Mouse (Mus musculus) ES-E14 (cell line): ENCODE results near the gene Elob. TPM values are rescaled to one million over a fixed set of nuclear protein-coding genes. Genes with fewer than 3 reads are reported as not detected.
A peak's percentile ranks its signal among the peaks of the same experiment; 100 is the strongest.

ENCODE experiments used
- DNase-seq: peaks from one replicate; pipeline ENCODE4 v3.0.0-alpha.2; 2013; ENCODE audit warnings: low read depth, low spot score
- H3K27ac ChIP-seq: 2 replicates; pipeline ENCODE4 v1.5.1; 2012; ENCODE audit warnings: low read depth, mild to moderate bottlenecking, low read length, moderate library complexity, mixed read lengths; ENCODE audit not compliant: poor library complexity, insufficient read depth, severe bottlenecking
- H3K36me3 ChIP-seq: 2 replicates; pipeline ENCODE4 v1.6.1; 2012; ENCODE audit warnings: mild to moderate bottlenecking, low read length, moderate library complexity, mixed read lengths; ENCODE audit not compliant: control insufficient read depth, poor library complexity, insufficient read depth, severe bottlenecking
- H3K4me1 ChIP-seq, 2 experiments: fragments of 150-350 bp in 1 of 2; sonication (generic) in 1 of 2; 2 replicates each; pipeline ENCODE4 v1.6.1; 2012; ENCODE audit warnings: low read length in 2 of 2, mild to moderate bottlenecking in 1 of 2, mixed read lengths in 1 of 2; ENCODE audit not compliant: control insufficient read depth in 2 of 2, insufficient read depth in 2 of 2, poor library complexity in 1 of 2
- H3K4me3 ChIP-seq, 2 experiments: fragments of 150-350 bp in 1 of 2; sonication (generic) in 1 of 2; 2 replicates each; pipeline ENCODE4 v1.5.1; 2012; ENCODE audit warnings: low read length in 2 of 2, low read depth in 1 of 2, mild to moderate bottlenecking in 1 of 2, mixed read lengths in 1 of 2; ENCODE audit not compliant: insufficient read depth in 1 of 2, poor library complexity in 1 of 2, severe bottlenecking in 1 of 2
- H3K9ac ChIP-seq: 2 replicates; pipeline ENCODE4 v1.6.1; 2012; ENCODE audit warnings: low read depth, mild to moderate bottlenecking, low read length, mixed read lengths; ENCODE audit not compliant: poor library complexity, insufficient read depth, severe bottlenecking
- H3K9me3 ChIP-seq: fragments of 150-350 bp; sonication (generic); 2 replicates; pipeline ENCODE4 v1.6.1; 2012; ENCODE audit warnings: low read depth, mild to moderate bottlenecking, low read length; ENCODE audit not compliant: control insufficient read depth, insufficient read depth
- CHD2 ChIP-seq: IDR thresholded peaks from 2 replicates; pipeline ENCODE4 v1.6.1; 2014; ENCODE audit warnings: mild to moderate bottlenecking, low read depth, low read length, inconsistent platforms
- HCFC1 ChIP-seq: IDR thresholded peaks from 2 replicates; pipeline ENCODE4 v1.6.1; 2012; ENCODE audit warnings: low read length, inconsistent platforms, borderline replicate concordance; ENCODE audit not compliant: insufficient read depth
- MAFK ChIP-seq: IDR thresholded peaks from 2 replicates; pipeline ENCODE4 v1.6.1; 2014; ENCODE audit warnings: mild to moderate bottlenecking, low read depth, low read length, inconsistent platforms; ENCODE audit not compliant: insufficient read depth
- ZC3H11A ChIP-seq: IDR thresholded peaks from 2 replicates; pipeline ENCODE4 v1.6.1; 2012; ENCODE audit warnings: low read depth, mild to moderate bottlenecking, inconsistent platforms, low read length, borderline replicate concordance
- ZNF384 ChIP-seq: IDR thresholded peaks from 2 replicates; pipeline ENCODE4 v1.6.1; 2012; ENCODE audit warnings: low read depth, low read length, inconsistent platforms
- in situ Hi-C, 2 experiments: fragments of 600-800 bp; cut with MboI; formaldehyde crosslinking; loops; one replicate each; pipeline ENCODE4 v1.15.1; 2025; ENCODE audit warnings: low sequenced_read_pairs in 2 of 2, inconsistent platforms in 1 of 2; ENCODE audit not compliant: unreplicated experiment in 2 of 2
- total RNA-seq: library from RNA; depleted of rRNA; stranded (reverse); fragments of 300-350 nt; gene quantifications from 2 replicates; pipeline ENCODE4 v1.2.3, GENCODE M21; 2012

Gene Elob
- total RNA-seq, 1 experiment, result 726 TPM

GRCm38 (mm10) chr17:23822094-23822493 lies 6.8 kb downstream of the Elob start:
- Histone ChIP-seq H3K9me3 (peaks cover 21% of the 10 kb centered on the region), H3K4me1 (peaks cover 0 to 23% of the 10 kb centered on the region in 2 experiments; a peak in 1 of 4 replicates), H3K9ac (no peak overlapping the region), H3K27ac (peak overlapping the region; percentile 14; the same call in 1 of the 2 replicates), H3K4me3 (peak overlapping the region in 1 of 2 experiments; percentile 15; a peak in 2 of 4 replicates), H3K36me3 (peaks cover 84% of the 10 kb centered on the region)
- DNase-seq, result no peak
- in situ Hi-C loops, result no loop called here
- TF ChIP-seq ZC3H11A (no peak), HCFC1 (no peak), MAFK (no peak)

- in situ Hi-C loops, result no loop called here
- peaks cover 0 to 23% of the 10 kb centered on the region in 2 experiments; a peak in 1 of 4 replicates for H3K4me1 ChIP-seq
- no peak overlapping the region for H3K9ac ChIP-seq
These were observed 8.2 kb downstream of the Elob start for GRCm38 (mm10) chr17:23820731-23821130.

GRCm38 (mm10) chr17:23819235-23819634 lies 9.7 kb downstream of the Elob start:
- in situ Hi-C loops, result no loop called here
- TF ChIP-seq MAFK (no peak), CHD2 (no peak), ZNF384 (no peak), HCFC1 (no peak), ZC3H11A (no peak)
- H3K9me3 ChIP-seq, result peaks cover 44% of the 10 kb centered on the region
- peaks cover 0 to 18% of the 10 kb centered on the region in 2 experiments; a peak in 1 of 4 replicates for H3K4me1 ChIP-seq
- no peak overlapping the region for H3K27ac ChIP-seq
- H3K4me3 ChIP-seq, result no peak overlapping the region
- no peak overlapping the region for H3K9ac ChIP-seq
- peaks cover 92% of the 10 kb centered on the region for H3K36me3 ChIP-seq
- DNase-seq, result no peak

More at GRCm38 (mm10) chr17:23820731-23821130, 8.2 kb downstream of the Elob start:
- Histone ChIP-seq H3K9me3 (peaks cover 33% of the 10 kb centered on the region), H3K27ac (no peak overlapping the region), H3K4me3 (no peak overlapping the region), H3K36me3 (peaks cover 92% of the 10 kb centered on the region)
- DNase-seq, result no peak
- TF ChIP-seq ZNF384 (no peak), MAFK (no peak), HCFC1 (no peak), CHD2 (no peak)

GRCm38 (mm10) chr17:23818579-23818978 lies 10.4 kb downstream of the Elob start:
- H3K27ac ChIP-seq, result no peak overlapping the region
- no peak for DNase-seq
- no peak for TF ChIP-seq MAFK
- no peak for TF ChIP-seq CHD2
- peaks cover 0 to 18% of the 10 kb centered on the region in 2 experiments; a peak in 1 of 4 replicates for H3K4me1 ChIP-seq
- peaks cover 49% of the 10 kb centered on the region for H3K9me3 ChIP-seq
- no peak overlapping the region for H3K9ac ChIP-seq
- in situ Hi-C loops, result no loop called here
- H3K4me3 ChIP-seq, result no peak overlapping the region
- H3K36me3 ChIP-seq, result peaks cover 93% of the 10 kb centered on the region

GRCm38 (mm10) chr17:23815641-23816040 lies 13.3 kb downstream of the Elob start:
- Histone ChIP-seq H3K4me1 (no peaks in the 10 kb centered on the region), H3K9ac (no peak overlapping the region), H3K36me3 (peaks cover 81% of the 10 kb centered on the region), H3K4me3 (no peak overlapping the region), H3K27ac (peak overlapping the region; percentile 8; the same call in 1 of the 2 replicates), H3K9me3 (peaks cover 59% of the 10 kb centered on the region)
- DNase-seq, result no peak
- no peak for TF ChIP-seq ZNF384
- TF ChIP-seq ZC3H11A, result no peak
- no peak for TF ChIP-seq MAFK
- TF ChIP-seq HCFC1, result no peak
- TF ChIP-seq CHD2, result no peak
- in situ Hi-C loops, result no loop called here
